Mouse (Mus musculus) stomach, embryonic 15.5 days (tissue): ENCODE measurements around the gene Rgs16. TPM values are rescaled to one million over a fixed set of nuclear protein-coding genes. Genes with fewer than 3 reads are reported as not detected.
A peak's percentile ranks its signal among the peaks of the same experiment; 100 is the strongest.

Experiments
- ATAC-seq: fragments of 200-750 bp; cut with Nextera tagmentation; 2 replicates; pipeline ENCODE4 v1.8.0; 2017; ENCODE audit warnings: low read depth, moderate number of reproducible peaks, moderate TSS enrichment; ENCODE audit not compliant: insufficient read depth, low FRiP score
- H3K27ac ChIP-seq: fragments of 300-500 bp; sonication (generic); 2 replicates; pipeline ENCODE4 v1.5.1; 2015; ENCODE audit warnings: mild to moderate bottlenecking, inconsistent platforms
- H3K27me3 ChIP-seq: fragments of 300-500 bp; sonication (generic); replicated peaks from 2 replicates; pipeline ENCODE4 v1.6.1; 2015; ENCODE audit warnings: inconsistent platforms
- H3K36me3 ChIP-seq: fragments of 300-500 bp; sonication (generic); 2 replicates; pipeline ENCODE4 v1.6.1; 2015; ENCODE audit warnings: inconsistent platforms
- H3K4me1 ChIP-seq: fragments of 300-500 bp; sonication (generic); 2 replicates; pipeline ENCODE4 v1.6.1; 2015; ENCODE audit warnings: inconsistent platforms
- H3K4me2 ChIP-seq: fragments of 300-500 bp; sonication (generic); 2 replicates; pipeline ENCODE4 v1.6.1; 2015; ENCODE audit warnings: mild to moderate bottlenecking, inconsistent platforms
- H3K4me3 ChIP-seq: fragments of 300-500 bp; sonication (generic); replicated peaks from 2 replicates; pipeline ENCODE4 v1.5.1; 2015; ENCODE audit warnings: inconsistent platforms
- H3K9ac ChIP-seq: fragments of 300-500 bp; sonication (generic); 2 replicates; pipeline ENCODE4 v1.6.1; 2015; ENCODE audit warnings: inconsistent platforms
- H3K9me3 ChIP-seq: fragments of 300-500 bp; sonication (generic); 2 replicates; pipeline ENCODE4 v1.6.1; 2016; ENCODE audit warnings: inconsistent platforms
- WGBS: fragments of 180-500 bp; shearing (Covaris S2); methylation state at CpG from one replicate; pipeline ENCODE4 v1.1.7; 2015; 5-methylcytosine and 5-hydroxymethylcytosine counted together
- polyA plus RNA-seq: library from polyadenylated mRNA; unstranded; fragments of >200 nt; fragmentation: Nextera tagmentation; extraction: Ambion mirVana; gene quantifications from 2 replicates; pipeline ENCODE4 v1.2.1, GENCODE M21; 2015

Rgs16 gene
- polyA plus RNA-seq, 1 experiment from 2014 or later: 4.5 TPM

DNA sequence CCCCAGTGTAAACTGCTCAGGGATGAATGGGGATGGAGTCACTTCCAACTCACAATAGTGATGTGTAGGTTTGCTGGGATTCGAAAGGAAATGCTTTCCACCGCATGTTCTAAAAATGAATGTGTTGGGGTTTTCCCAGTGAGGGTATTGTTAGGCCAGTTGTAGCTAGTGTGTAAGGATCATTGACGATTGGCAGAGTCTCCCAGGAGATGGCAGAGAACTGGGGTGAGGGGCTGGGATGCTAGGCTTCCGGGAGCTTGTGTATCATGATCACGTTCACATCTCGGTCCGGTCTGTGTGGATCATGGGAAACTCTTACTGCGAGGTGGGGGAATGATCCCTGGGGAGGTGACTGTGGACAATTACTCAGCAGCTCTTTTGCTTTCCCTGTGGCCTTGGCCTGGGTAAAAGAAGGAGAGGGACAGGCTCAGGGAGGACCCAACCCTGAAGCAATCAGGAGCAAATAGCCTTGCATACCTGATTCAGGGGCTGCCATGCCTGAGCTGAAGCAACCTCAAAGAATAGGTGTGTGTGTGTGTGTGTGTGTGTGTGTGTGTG lies 37.2 kb upstream of the Rgs16 start:
- no peak overlapping the region for H3K9ac ChIP-seq
- no peaks in the 10 kb centered on the region for H3K27me3 ChIP-seq

DNA sequence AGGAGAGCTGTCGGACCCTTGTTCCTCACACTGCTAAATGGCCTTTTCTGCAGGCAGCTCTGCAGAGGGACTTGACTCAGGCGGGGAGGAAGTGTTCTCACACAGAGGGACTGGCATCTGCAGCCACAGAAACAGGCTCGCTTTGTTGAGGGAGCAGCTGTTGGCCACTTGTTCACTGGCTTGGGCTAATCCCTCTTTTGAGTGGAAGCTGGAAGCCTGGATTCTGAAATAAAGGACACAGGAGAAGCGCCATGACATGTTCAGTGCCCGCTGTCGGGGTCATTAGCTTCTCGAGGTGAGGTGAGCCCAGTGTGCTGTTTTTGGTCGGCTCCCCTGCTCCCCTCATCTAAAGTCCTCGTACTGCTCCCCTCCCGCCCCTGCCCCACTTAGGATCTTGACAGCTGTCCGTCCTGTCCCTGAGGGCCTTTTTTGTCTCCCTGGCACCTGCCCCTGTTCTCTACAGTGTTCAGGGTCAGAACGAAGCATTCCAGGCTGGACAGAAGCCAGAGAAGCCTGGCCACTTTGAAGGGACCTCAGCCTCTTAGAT lies 36.6 kb upstream of the Rgs16 start:
- no peak for ATAC-seq
- Histone ChIP-seq H3K4me1 (peaks cover 4% of the 10 kb centered on the region; the same call in 1 of the 2 replicates), H3K27ac (no peak overlapping the region), H3K9me3 (no peaks in the 10 kb centered on the region), H3K4me3 (no peak overlapping the region), H3K27me3 (no peaks in the 10 kb centered on the region), H3K9ac (no peak overlapping the region), H3K36me3 (no peaks in the 10 kb centered on the region), H3K4me2 (no peak overlapping the region)
- 23% methylated on average over 12 of the region's 12 CpGs for WGBS

More for the DNA sequence above, 37.2 kb upstream of the Rgs16 start:
- Histone ChIP-seq H3K9me3 (no peaks in the 10 kb centered on the region), H3K27ac (no peak overlapping the region), H3K4me1 (peaks cover 4% of the 10 kb centered on the region; the same call in 1 of the 2 replicates), H3K4me2 (no peak overlapping the region), H3K4me3 (no peak overlapping the region), H3K36me3 (no peaks in the 10 kb centered on the region)
- ATAC-seq: no peak
- WGBS: 67% methylated on average over 8 of the region's 8 CpGs

DNA sequence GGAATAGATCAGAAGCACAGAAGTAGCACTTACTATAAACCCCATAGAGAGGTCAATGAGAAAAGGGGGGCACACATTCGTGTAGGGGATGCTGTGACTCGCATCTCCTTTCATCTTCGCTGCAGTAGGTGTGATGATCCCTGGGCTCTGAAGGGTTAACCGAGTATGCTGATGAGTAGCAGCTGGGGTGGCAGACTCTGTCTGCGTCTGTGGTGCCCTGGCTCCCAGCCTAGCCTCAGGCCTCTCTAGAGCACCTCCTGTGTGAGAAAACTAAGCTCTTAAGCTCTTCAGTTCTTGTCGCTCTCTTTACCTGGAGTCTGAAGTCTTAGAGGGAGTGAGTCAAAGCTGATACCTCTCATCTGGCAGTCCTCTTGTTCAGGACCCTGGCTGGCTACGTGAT lies 36.0 kb upstream of the Rgs16 start:
- Histone ChIP-seq H3K9me3 (no peaks in the 10 kb centered on the region), H3K36me3 (no peaks in the 10 kb centered on the region), H3K4me3 (no peak overlapping the region), H3K27me3 (no peaks in the 10 kb centered on the region), H3K9ac (no peak overlapping the region), H3K4me1 (peaks cover 4% of the 10 kb centered on the region; the same call in 1 of the 2 replicates), H3K4me2 (no peak overlapping the region), H3K27ac (no peak overlapping the region; the same call in 1 of the 2 replicates)
- no peak for ATAC-seq
- WGBS: 21% methylated on average over 7 of the region's 7 CpGs

DNA sequence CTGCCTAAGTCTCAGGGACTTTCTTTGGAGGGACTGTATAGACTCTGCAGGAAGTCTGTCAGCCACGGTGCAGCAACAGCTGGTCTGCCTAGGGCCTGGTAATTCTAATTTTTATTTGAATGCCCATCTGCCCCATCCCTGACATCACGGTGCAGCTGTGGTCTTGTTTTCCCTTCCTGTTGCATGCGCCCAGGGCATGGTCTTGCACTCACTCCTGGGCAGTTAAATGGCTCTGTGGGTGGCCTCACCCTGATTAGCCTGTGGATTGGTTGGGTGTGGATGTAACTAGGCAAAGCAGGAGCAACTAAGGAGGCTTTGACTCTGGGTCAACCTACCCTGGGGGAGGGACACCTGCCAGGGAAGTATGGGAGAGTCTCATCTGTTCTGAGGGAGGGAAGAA lies 35.2 kb upstream of the Rgs16 start:
- H3K4me2 ChIP-seq: no peak overlapping the region
- ATAC-seq: no peak
- H3K27ac ChIP-seq: no peak overlapping the region
- 56% methylated on average over 3 of the region's 3 CpGs for WGBS
- peaks cover 4% of the 10 kb centered on the region; the same call in 1 of the 2 replicates for H3K4me1 ChIP-seq
- H3K4me3 ChIP-seq: no peak overlapping the region
- no peaks in the 10 kb centered on the region for H3K36me3 ChIP-seq
- no peak overlapping the region for H3K9ac ChIP-seq
- no peaks in the 10 kb centered on the region for H3K27me3 ChIP-seq
- no peaks in the 10 kb centered on the region for H3K9me3 ChIP-seq

DNA sequence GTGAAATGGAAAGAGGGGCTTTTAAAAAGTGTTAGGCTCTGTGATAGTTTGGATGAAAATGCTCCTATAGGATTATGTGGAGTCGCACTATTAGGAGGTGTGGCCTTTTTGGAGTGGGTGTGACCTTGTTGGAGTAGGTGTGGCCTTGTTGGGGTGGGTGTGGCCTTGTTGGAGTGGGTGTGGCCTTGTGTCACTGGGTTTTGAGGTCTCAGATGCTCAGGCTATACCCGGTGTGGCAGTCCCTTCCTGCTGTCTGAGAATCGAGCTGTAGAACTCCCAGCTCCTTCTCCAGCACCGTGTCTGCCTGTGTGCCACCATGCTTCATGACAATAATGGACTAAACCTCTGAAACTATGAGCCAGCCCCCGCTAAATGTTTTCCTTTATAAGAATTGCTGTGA lies 31.5 kb upstream of the Rgs16 start:
- WGBS: 80% methylated on average over 5 of the region's 5 CpGs
- peaks cover 2% of the 10 kb centered on the region; the same call in 1 of the 2 replicates for H3K4me1 ChIP-seq
- no peaks in the 10 kb centered on the region for H3K9me3 ChIP-seq
- no peak overlapping the region for H3K4me3 ChIP-seq
- ATAC-seq: no peak
- no peaks in the 10 kb centered on the region for H3K27me3 ChIP-seq
- H3K4me2 ChIP-seq: no peak overlapping the region
- H3K27ac ChIP-seq: no peak overlapping the region
- H3K36me3 ChIP-seq: no peaks in the 10 kb centered on the region
- H3K9ac ChIP-seq: no peak overlapping the region

DNA sequence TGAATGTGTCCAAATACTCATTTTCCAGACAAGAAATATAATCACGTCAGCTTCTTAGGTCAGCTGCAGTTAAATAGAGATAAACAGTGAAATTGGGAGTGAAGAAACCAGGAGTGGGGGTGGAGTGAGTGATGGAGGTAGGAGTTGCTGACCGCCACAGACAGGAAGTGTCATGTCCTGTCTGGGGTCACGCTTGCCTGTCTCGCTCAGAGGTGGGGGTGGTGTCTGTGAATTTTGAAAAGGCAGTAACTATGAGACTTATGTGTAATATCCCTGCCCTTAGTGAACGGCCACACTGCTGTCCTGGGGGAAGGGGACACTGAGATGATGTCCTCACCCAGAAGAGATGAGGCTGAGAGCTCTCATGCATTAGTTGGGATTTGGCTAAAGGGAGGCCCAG lies 30.7 kb upstream of the Rgs16 start:
- no peak overlapping the region for H3K4me2 ChIP-seq
- H3K36me3 ChIP-seq: no peaks in the 10 kb centered on the region
- H3K4me3 ChIP-seq: no peak overlapping the region
- no peak for ATAC-seq
- H3K4me1 ChIP-seq: no peaks in the 10 kb centered on the region
- WGBS: 37% methylated on average over 5 of the region's 5 CpGs
- H3K27ac ChIP-seq: no peak overlapping the region
- no peaks in the 10 kb centered on the region for H3K9me3 ChIP-seq
- H3K9ac ChIP-seq: no peak overlapping the region
- no peaks in the 10 kb centered on the region for H3K27me3 ChIP-seq

DNA sequence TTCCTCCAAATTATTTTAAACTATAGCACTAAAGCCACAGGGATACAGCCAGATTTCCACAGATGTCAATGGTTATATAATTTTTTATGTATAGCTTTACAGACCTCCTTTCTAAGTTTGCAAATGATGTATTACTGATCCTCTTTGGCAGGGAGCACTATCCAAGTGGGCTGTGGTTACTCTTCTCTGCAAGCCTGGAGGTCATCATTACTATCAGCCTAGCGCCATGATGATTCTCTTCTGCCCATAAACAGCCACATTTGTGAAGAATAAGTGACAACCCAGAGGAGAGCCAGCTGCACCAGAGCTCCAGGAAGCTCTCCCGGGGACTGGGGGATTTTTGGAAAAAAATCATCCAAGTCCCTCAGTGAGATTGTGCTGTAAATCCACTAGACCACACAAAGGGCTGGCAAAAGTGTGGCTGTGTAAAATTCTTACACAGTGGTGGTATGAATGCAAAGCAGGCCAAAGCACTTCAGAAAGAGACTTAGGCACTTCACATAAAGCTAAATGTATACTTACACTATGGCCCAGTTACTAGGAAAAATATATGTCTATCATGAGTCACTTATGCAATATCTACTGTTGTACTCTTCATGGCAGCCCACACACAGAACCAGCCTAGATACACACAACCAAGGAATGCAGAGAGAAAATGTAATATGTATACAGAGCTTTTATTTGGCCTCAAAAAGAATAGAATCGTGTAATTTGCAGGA lies 28.4 kb upstream of the Rgs16 start:
- Histone ChIP-seq H3K36me3 (no peaks in the 10 kb centered on the region), H3K9me3 (no peaks in the 10 kb centered on the region), H3K4me3 (no peak overlapping the region), H3K27me3 (no peaks in the 10 kb centered on the region), H3K4me2 (no peak overlapping the region), H3K9ac (no peak overlapping the region), H3K4me1 (no peaks in the 10 kb centered on the region), H3K27ac (peak overlapping the region; percentile 59; the same call in 1 of the 2 replicates)
- ATAC-seq: peak; percentile 70; the same call in 1 of the 2 replicates
- WGBS: 45% methylated on average over 3 of the region's 3 CpGs

DNA sequence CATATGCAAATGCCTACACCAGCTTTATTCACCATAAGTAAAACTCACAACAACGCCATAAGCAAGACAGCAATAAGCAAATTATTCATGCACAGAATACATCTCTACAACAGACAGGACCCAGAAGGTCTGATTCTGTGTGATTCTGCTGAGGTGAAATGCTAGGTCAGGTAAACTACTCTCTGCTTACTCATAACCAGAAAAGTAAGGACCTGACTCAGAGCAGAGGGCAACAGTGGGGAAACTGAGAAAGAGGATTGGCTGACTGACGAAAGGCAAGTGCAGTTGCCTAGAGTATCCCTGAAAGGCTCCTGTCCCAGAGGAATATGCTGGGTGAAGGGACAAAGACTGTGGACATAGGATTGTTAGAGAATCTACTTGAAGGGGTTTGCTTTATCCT lies 27.5 kb upstream of the Rgs16 start:
- 95% methylated on average over 2 of the region's 2 CpGs for WGBS
- Histone ChIP-seq H3K9ac (no peak overlapping the region), H3K4me3 (no peak overlapping the region), H3K9me3 (no peaks in the 10 kb centered on the region), H3K27ac (no peak overlapping the region), H3K4me1 (no peaks in the 10 kb centered on the region), H3K4me2 (no peak overlapping the region), H3K36me3 (no peaks in the 10 kb centered on the region), H3K27me3 (no peaks in the 10 kb centered on the region)
- ATAC-seq: no peak

DNA sequence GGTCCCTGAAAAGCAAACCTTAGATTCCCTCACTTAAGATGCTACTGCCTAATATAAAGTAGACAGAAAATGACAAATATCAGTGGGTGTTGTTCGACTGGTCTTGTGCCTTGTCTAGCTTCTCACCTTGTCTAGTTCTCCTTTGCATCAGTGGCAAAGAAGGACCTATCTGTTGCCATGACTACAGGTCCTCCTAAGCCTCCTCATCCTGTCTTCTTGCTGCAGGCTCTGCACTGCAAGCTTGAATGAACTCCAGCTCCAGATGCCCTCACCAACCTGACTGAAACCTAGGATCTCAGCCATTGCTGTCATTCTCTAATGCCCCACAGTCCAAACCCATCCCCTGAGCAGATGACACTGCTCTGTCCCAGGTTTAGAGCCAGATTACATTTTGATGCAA lies 22.2 kb upstream of the Rgs16 start:
- H3K4me2 ChIP-seq: no peak overlapping the region
- H3K27ac ChIP-seq: no peak overlapping the region
- no peaks in the 10 kb centered on the region for H3K27me3 ChIP-seq
- H3K4me1 ChIP-seq: no peaks in the 10 kb centered on the region
- H3K9me3 ChIP-seq: no peaks in the 10 kb centered on the region
- H3K36me3 ChIP-seq: no peaks in the 10 kb centered on the region
- H3K9ac ChIP-seq: no peak overlapping the region
- 85% methylated on average over 1 of the region's 1 CpGs for WGBS
- no peak overlapping the region for H3K4me3 ChIP-seq
- no peak for ATAC-seq

DNA sequence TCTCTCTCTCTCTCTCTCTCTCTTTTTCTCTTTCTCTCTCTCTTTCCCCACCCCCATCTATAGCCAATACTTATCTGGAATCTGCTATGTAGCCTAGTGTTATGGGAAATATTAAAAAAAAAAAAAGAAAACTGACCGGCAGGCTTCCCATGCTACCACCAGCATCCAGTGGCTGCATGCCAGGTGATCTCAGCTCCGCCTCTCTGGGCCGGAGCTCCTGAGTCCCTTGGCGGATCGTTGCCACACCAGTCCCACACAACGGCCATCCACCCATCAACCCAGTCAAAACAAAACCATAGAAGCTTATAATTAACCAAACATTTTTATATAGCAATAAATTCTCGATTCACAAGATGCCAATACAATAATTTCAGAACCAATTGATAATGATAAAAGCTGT lies 19.2 kb upstream of the Rgs16 start:
- H3K4me2 ChIP-seq: no peak overlapping the region
- 69% methylated on average over 7 of the region's 7 CpGs for WGBS
- ATAC-seq: no peak
- no peak overlapping the region for H3K27ac ChIP-seq
- no peaks in the 10 kb centered on the region for H3K36me3 ChIP-seq
- no peaks in the 10 kb centered on the region for H3K27me3 ChIP-seq
- H3K9ac ChIP-seq: no peak overlapping the region
- H3K9me3 ChIP-seq: no peaks in the 10 kb centered on the region
- no peaks in the 10 kb centered on the region for H3K4me1 ChIP-seq
- H3K4me3 ChIP-seq: no peak overlapping the region

DNA sequence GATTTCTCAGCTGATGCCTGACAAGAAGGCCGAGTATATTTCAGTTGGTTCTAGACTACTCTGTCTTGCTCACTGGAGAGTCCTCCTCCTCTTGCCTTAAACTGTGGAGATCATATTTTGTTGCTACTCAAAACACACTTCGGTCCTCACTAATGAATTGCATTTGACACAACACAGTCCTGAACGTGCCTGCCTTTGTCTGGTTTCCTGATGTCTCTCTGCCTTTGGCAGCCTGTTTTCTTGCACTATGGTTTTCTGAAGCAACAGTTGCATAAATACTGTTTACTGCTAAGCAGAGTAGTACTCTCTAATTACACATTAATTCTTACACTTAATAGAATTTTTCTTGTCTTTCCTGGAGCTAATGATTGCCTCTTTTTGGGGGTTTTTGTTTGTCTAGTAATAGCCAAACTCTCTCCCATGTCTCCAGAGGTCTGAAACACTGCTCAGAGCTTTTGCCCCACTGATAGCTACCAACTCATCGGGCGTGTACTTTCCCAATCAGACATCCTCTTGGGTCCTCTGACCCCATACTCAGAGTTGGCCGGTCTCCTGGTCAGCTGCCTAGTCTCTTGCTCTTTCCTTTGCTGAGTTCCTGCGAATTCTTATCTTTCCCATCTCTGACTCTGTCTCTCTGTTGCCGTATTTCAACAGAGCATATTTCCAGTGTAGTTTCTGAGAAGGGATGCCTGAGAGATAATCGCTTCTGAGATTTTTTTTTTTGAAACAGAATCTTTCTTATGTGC lies 18.4 kb upstream of the Rgs16 start:
- H3K9me3 ChIP-seq: no peaks in the 10 kb centered on the region

DNA sequence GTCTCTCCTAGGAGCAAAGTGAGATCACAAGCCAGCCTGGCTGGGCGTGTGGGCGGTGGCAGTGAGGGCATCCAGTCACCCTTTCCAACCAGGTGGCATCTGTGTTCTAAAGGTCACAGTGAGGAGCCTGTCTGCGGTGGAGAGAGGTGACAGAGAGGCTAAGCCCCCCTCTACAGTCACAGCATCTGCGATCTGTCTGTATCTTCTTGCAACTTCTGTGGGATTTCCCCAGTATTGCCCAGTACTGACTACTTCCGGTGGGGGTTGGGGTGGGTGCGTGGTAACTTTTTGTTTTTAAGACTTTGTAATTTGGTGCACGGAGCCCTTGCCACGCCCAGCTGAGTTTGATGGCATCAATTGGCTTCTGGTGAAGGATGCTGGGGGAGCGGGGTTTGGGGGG lies 16.7 kb upstream of the Rgs16 start:
- no peaks in the 10 kb centered on the region for H3K4me1 ChIP-seq
- no peaks in the 10 kb centered on the region for H3K36me3 ChIP-seq
- no peak overlapping the region for H3K27ac ChIP-seq
- no peak overlapping the region for H3K9ac ChIP-seq
- H3K27me3 ChIP-seq: no peaks in the 10 kb centered on the region
- WGBS: 68% methylated on average over 9 of the region's 9 CpGs
- no peak for ATAC-seq
- no peak overlapping the region for H3K4me3 ChIP-seq
- no peaks in the 10 kb centered on the region for H3K9me3 ChIP-seq
- H3K4me2 ChIP-seq: no peak overlapping the region

More for the DNA sequence above, 18.4 kb upstream of the Rgs16 start:
- no peak for ATAC-seq
- no peaks in the 10 kb centered on the region for H3K4me1 ChIP-seq
- H3K27ac ChIP-seq: no peak overlapping the region
- WGBS: 78% methylated on average over 9 of the region's 9 CpGs
- no peak overlapping the region for H3K4me2 ChIP-seq
- H3K27me3 ChIP-seq: no peaks in the 10 kb centered on the region
- H3K36me3 ChIP-seq: no peaks in the 10 kb centered on the region
- no peak overlapping the region for H3K4me3 ChIP-seq
- no peak overlapping the region for H3K9ac ChIP-seq
